Mouse (Mus musculus): ENCODE results near the gene Ccl17. TPM values are rescaled to one million over a fixed set of nuclear protein-coding genes. Genes with fewer than 3 reads are reported as not detected.

The Ccl17 gene
- polyA plus RNA-seq, 1 experiment: 2.2 TPM

Other genes starting within 250 kb of the Ccl17 start
- 17.9 and 18.6 TPM in 2 replicates for gene Rspry1, start 208.5 kb upstream of the Ccl17 start, polyA plus RNA-seq (2012; rRNA removed)
- 54.5 and 63.2 TPM in 2 replicates for gene Fam192a, start 208.5 kb upstream of the Ccl17 start, polyA plus RNA-seq (2012; rRNA removed)
- 233 and 264 TPM in 2 replicates for gene Arl2bp, start 143.9 kb upstream of the Ccl17 start, polyA plus RNA-seq (2012; rRNA removed)
- 89.0 TPM in 2 replicates for gene Pllp, start 114.2 kb upstream of the Ccl17 start, polyA plus RNA-seq (2012; rRNA removed)
- 0.22 and 0.23 TPM in 2 replicates for gene Ccl22, start 64.9 kb upstream of the Ccl17 start, polyA plus RNA-seq (2012; rRNA removed)
- 470 and 510 TPM in 2 replicates for gene Cx3cl1, start 38.4 kb upstream of the Ccl17 start, polyA plus RNA-seq (2012; rRNA removed)
- 94.0 and 109 TPM in 2 replicates for gene Coq9, start 27.9 kb downstream of the Ccl17 start, polyA plus RNA-seq (2012; rRNA removed)
- gene Ciapin1, start 27.9 kb downstream of the Ccl17 start, polyA plus RNA-seq (2012; rRNA removed): 40.5 and 44.8 TPM in 2 replicates
- gene Polr2c, start 47.0 kb downstream of the Ccl17 start, polyA plus RNA-seq (2012; rRNA removed): 99.6 and 111 TPM in 2 replicates
- gene Dok4, start 65.9 kb downstream of the Ccl17 start, polyA plus RNA-seq (2012; rRNA removed): 19.4 and 21.0 TPM in 2 replicates
- gene Ccdc102a, start 107.6 kb downstream of the Ccl17 start, polyA plus RNA-seq (2012; rRNA removed): 2.9 and 3.1 TPM in 2 replicates
- 0.04 and 0.06 TPM in 2 replicates for gene Adgrg5, start 113.2 kb downstream of the Ccl17 start, polyA plus RNA-seq (2012; rRNA removed)
- 127 and 147 TPM in 2 replicates for gene Adgrg1, start 164.3 kb downstream of the Ccl17 start, polyA plus RNA-seq (2012; rRNA removed)
- 0.54 and 0.59 TPM in 2 replicates for gene Adgrg3, start 207.2 kb downstream of the Ccl17 start, polyA plus RNA-seq (2012; rRNA removed)
- gene Drc7, start 244.7 kb downstream of the Ccl17 start, polyA plus RNA-seq (2012; rRNA removed): 0.80 and 1.2 TPM in 2 replicates